Mouse (Mus musculus): ENCODE data around the gene Fbxw11. TPM values are rescaled to one million over a fixed set of nuclear protein-coding genes. Genes with fewer than 3 reads are reported as not detected.
A peak's percentile ranks its signal among the peaks of the same experiment; 100 is the strongest.

The Fbxw11 gene
- polyA plus RNA-seq, 1 experiment from 2014 or later, result 60.8 TPM

DNA sequence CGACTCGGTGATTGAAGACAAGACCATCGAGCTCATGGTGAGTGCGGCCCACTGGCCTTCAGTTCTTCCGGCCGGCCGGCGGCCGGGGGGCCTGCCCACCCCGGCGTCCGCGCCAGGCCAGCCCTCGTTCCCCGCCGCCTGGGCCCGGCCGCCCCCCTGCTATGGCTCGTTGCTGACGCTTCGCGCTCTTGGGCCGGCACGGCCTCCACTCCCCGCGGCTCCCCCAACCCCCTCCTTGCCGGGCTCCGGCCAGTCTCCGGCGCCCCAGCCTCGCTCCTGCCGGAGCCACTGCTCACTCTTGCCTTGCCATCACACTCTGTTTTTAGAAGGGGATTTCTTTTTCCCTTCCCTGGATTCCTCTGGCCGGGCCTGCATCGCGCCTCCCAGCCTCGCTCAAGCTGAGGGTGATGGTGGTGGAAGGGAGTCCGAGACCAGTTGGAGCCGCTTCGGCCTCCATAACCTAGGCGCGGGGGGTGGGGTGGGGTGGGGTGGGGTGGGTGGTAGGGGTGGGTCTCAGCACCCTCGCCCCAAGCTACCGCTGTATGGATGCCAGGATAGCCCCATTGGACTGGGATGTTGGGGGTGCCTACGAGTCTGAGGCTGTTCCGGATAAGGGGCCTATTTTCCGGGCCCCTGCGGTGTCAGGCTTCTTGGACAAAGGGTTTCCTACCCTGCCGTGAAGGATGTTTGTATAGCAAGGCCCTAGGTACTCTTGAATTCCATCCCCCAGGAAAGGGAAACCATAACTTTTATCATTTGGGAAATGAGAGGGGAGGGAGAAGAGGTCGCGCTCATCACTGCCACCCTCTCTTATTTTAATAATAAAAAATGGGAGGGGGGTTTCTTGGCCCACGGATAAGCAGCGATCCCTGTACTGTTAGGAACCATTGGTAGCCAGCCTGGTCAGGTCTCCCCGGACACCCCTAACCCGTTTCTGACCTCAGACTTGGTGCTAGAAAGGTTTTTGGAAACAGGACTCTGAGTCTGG is 669 bp downstream of the Fbxw11 start:
- Histone ChIP-seq H3K4me1 (peaks cover 51% of the 10 kb centered on the region), H3K4me2 (peak overlapping the region; percentile 94), H3K4me3 (peak overlapping the region; percentile 94), H3K9ac (peak overlapping the region; percentile 99), H3K27ac (replicated peaks) (peak overlapping the region; percentile 99), H3K27me3 (replicated peaks) (no peaks in the 10 kb centered on the region), H3K9me3 (no peaks in the 10 kb centered on the region), H3K36me3 (no peaks in the 10 kb centered on the region)
- under 1% methylated on average over 51 of the region's 54 CpGs for WGBS
- peak; percentile 6; the same call in 1 of the 2 replicates for ATAC-seq (ENCODE audit: extremely low read depth, insufficient number of reproducible peaks, low FRiP score, low TSS enrichment)

- peak overlapping the region; percentile 94 for H3K4me3 ChIP-seq
- no peaks in the 10 kb centered on the region for H3K27me3 ChIP-seq (replicated peaks)
- no peaks in the 10 kb centered on the region for H3K9me3 ChIP-seq
- peak overlapping the region; percentile 99 for H3K27ac ChIP-seq (replicated peaks)
- no peaks in the 10 kb centered on the region for H3K36me3 ChIP-seq
- no peak for ATAC-seq (ENCODE audit: extremely low read depth, insufficient number of reproducible peaks, low FRiP score, low TSS enrichment)
- peak overlapping the region; percentile 99 for H3K9ac ChIP-seq
- peak overlapping the region; percentile 94 for H3K4me2 ChIP-seq
- H3K4me1 ChIP-seq, result peaks cover 51% of the 10 kb centered on the region
- WGBS, result 19% methylated on average over 3 of the region's 3 CpGs
Measured at GRCm38 (mm10) chr11:32644010-32644409, 1.5 kb downstream of the Fbxw11 start.

GRCm38 (mm10) chr11:32647265-32647664 is 4.7 kb downstream of the Fbxw11 start:
- H3K27me3 ChIP-seq (replicated peaks), result no peaks in the 10 kb centered on the region
- no peak overlapping the region for H3K4me3 ChIP-seq
- H3K9me3 ChIP-seq, result no peaks in the 10 kb centered on the region
- no peak for ATAC-seq (ENCODE audit: extremely low read depth, insufficient number of reproducible peaks, low FRiP score, low TSS enrichment)
- peaks cover 61% of the 10 kb centered on the region for H3K4me1 ChIP-seq
- peak overlapping the region; percentile 0; the same call in 1 of the 2 replicates for H3K27ac ChIP-seq (replicated peaks)
- 74% methylated on average over 2 of the region's 2 CpGs for WGBS
- peak overlapping the region; percentile 18; the same call in 1 of the 2 replicates for H3K4me2 ChIP-seq
- H3K36me3 ChIP-seq, result no peaks in the 10 kb centered on the region
- 0 out of 2 replicates have a peak overlapping the region, but pooled peaks have one; percentile 3 for H3K9ac ChIP-seq

DNA sequence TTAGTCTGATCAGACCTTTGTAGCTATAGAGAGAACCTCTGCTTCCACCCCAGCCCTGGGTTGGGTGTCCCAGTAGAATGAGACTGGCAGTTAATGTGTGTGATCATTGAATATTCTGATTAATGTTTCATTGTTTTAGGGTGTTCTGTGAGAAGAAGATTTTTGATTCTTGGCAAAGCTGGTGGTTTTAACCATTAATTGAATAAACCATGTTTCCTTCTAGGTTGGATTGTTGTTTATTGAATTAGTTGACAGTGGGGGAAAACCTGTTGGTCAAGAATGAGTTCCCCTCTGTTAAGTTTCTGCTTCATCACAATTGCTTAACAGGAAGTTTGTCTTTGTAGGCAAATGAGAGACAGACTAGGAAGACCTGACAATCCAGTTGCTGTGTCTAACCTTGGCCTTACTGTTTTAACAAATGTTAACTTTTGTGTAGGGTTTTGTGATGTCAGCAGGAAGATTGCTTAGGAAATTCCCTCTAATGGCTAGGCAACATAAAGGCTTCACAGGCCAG is 7.8 kb downstream of the Fbxw11 start:
- Histone ChIP-seq H3K9me3 (no peaks in the 10 kb centered on the region), H3K4me2 (no peak overlapping the region), H3K27me3 (replicated peaks) (no peaks in the 10 kb centered on the region), H3K9ac (no peak overlapping the region), H3K27ac (replicated peaks) (no peak overlapping the region), H3K4me1 (peaks cover 61% of the 10 kb centered on the region), H3K4me3 (no peak overlapping the region), H3K36me3 (peaks cover 13% of the 10 kb centered on the region)
- no peak for ATAC-seq (ENCODE audit: extremely low read depth, insufficient number of reproducible peaks, low FRiP score, low TSS enrichment)

DNA sequence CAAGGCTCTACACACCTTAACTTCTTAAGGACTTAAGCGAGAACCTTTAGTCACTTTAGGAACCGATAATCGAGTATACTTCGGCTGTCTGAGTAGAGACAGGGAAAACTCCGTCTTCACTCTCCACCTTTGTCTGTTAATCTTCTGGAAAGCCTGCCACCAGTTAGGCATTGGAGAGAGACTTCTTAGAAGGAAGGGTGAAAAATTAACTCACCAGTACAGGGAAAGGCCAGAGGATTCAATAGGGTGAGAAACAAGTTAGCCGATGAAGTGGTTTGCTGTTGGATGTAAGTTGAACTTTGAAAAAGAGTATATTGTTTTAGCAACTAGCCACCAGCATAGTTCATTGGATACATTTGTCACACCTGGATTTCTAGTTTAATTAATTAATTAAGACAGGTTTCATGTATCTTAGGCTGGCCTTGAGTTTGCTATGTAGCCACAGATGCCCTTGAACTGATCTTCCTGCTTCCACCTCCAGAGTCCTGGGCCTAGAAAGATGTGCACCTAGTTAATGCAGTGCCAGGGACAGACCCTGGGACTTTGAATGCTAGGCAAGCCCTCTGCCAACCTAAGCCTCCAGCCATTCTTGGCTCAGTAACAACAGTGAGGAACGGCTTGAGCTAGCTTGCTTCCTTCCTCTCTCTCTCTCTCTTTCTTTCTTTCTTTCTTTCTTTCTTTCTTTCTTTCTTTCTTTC is 8.5 kb downstream of the Fbxw11 start:
- Histone ChIP-seq H3K27me3 (replicated peaks) (no peaks in the 10 kb centered on the region), H3K4me3 (no peak overlapping the region), H3K4me1 (peaks cover 63% of the 10 kb centered on the region), H3K27ac (replicated peaks) (peak overlapping the region; percentile 20; the same call in 1 of the 2 replicates), H3K36me3 (peaks cover 13% of the 10 kb centered on the region), H3K9ac (no peak overlapping the region), H3K9me3 (no peaks in the 10 kb centered on the region), H3K4me2 (no peak overlapping the region)
- WGBS, result 82% methylated on average over 7 of the region's 7 CpGs
- ATAC-seq (ENCODE audit: extremely low read depth, insufficient number of reproducible peaks, low FRiP score, low TSS enrichment), result no peak

GRCm38 (mm10) chr11:32651723-32652122 is 9.2 kb downstream of the Fbxw11 start:
- Histone ChIP-seq H3K4me1 (peaks cover 58% of the 10 kb centered on the region), H3K27ac (replicated peaks) (no peak overlapping the region), H3K4me2 (no peak overlapping the region), H3K9me3 (no peaks in the 10 kb centered on the region), H3K27me3 (replicated peaks) (no peaks in the 10 kb centered on the region), H3K4me3 (no peak overlapping the region), H3K36me3 (peaks cover 13% of the 10 kb centered on the region), H3K9ac (no peak overlapping the region)
- no peak for ATAC-seq (ENCODE audit: extremely low read depth, insufficient number of reproducible peaks, low FRiP score, low TSS enrichment)
- 73% methylated on average over 1 of the region's 1 CpGs for WGBS

DNA sequence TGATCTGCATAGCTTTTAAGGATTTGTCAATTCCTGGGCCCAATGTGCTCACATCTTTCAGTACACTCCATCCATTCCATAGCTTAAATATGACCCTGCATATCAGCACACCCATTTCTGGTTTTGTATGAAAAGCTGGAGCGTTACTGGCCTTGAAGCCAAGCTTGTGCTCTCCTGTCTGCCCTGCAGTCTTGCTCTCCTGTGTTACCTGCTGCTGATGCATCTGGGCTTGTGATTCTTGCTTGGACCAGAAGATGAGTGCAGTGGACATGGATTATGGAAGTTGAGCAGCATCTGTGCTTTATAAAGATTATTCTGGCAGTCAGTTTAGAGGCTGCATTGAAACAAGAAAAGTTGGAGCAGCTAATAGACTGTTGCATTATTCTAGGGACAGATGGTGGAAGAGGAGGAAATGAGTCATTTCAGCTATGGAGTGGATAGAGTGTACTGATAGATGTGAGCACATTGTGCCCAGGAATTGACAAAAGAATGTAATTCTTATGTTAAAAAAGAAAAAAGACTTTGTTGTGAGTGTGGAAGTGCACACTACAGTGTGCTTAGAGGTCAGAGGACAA is 19.6 kb downstream of the Fbxw11 start:
- peaks cover 11% of the 10 kb centered on the region; the same call in 1 of the 2 replicates for H3K36me3 ChIP-seq
- H3K4me2 ChIP-seq, result no peak overlapping the region
- ATAC-seq (ENCODE audit: extremely low read depth, insufficient number of reproducible peaks, low FRiP score, low TSS enrichment), result no peak
- H3K27ac ChIP-seq (replicated peaks), result no peak overlapping the region
- no peak overlapping the region for H3K4me3 ChIP-seq
- H3K27me3 ChIP-seq (replicated peaks), result no peaks in the 10 kb centered on the region
- no peak overlapping the region for H3K9ac ChIP-seq
- H3K4me1 ChIP-seq, result peaks cover 34% of the 10 kb centered on the region
- H3K9me3 ChIP-seq, result no peaks in the 10 kb centered on the region
- 72% methylated on average over 1 of the region's 1 CpGs for WGBS

DNA sequence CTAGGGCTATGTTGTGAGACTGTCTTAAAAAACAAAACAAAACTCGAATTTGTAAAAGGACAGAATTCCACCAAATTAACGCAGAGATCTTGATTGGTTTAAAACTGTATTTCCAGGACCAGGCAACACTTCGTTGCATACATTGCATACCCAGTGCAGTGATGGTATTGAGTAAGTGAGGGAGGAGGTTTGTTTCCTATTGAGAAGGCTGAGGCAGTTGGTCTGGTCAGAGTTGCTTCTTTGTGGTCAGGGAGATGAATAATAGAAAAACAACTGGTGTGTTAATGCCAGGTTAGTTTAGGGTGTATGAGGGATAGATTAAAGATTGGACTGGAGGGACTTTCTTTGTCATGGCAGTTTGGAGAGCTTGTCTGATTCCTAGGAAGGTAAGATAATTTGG is 23.1 kb downstream of the Fbxw11 start:
- no peak overlapping the region for H3K4me2 ChIP-seq
- peaks cover 39% of the 10 kb centered on the region for H3K4me1 ChIP-seq
- no peak overlapping the region for H3K9ac ChIP-seq
- H3K27ac ChIP-seq (replicated peaks), result no peak overlapping the region
- H3K36me3 ChIP-seq, result 0 out of 2 replicates have a peak, but pooled peaks cover 6% of the 10 kb centered on the region
- 86% methylated on average over 3 of the region's 3 CpGs for WGBS
- H3K27me3 ChIP-seq (replicated peaks), result no peaks in the 10 kb centered on the region
- ATAC-seq (ENCODE audit: extremely low read depth, insufficient number of reproducible peaks, low FRiP score, low TSS enrichment), result no peak
- H3K4me3 ChIP-seq, result no peak overlapping the region
- no peaks in the 10 kb centered on the region for H3K9me3 ChIP-seq

DNA sequence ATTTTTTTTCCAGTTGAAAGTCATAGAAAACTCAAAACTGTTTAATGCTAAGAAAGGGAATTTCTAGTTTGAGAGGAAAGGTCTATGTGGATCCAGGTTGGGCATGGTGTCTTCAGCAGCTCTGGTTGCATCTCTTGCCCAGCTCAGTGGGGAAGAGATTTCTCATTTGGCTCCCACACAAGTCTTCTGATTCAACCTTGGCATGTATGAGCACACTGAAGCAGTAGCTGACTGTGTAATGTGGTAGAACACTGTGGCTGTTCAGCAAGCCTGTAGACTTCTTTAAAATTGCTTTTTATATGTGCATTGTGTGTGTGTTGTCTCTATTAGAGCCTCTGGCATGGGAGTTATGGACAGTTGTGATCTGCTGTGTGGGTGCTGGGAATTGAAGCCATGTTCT is 24.5 kb downstream of the Fbxw11 start:
- ATAC-seq (ENCODE audit: extremely low read depth, insufficient number of reproducible peaks, low FRiP score, low TSS enrichment), result no peak
- Histone ChIP-seq H3K4me1 (peaks cover 41% of the 10 kb centered on the region), H3K9me3 (no peaks in the 10 kb centered on the region), H3K27ac (replicated peaks) (no peak overlapping the region), H3K4me2 (no peak overlapping the region), H3K4me3 (no peak overlapping the region), H3K27me3 (replicated peaks) (no peaks in the 10 kb centered on the region), H3K36me3 (0 out of 2 replicates have a peak, but pooled peaks cover 3% of the 10 kb centered on the region), H3K9ac (no peak overlapping the region)

- peaks cover 39% of the 10 kb centered on the region for H3K4me1 ChIP-seq
- no peak for ATAC-seq (ENCODE audit: extremely low read depth, insufficient number of reproducible peaks, low FRiP score, low TSS enrichment)
- WGBS, result 80% methylated on average over 4 of the region's 4 CpGs
- H3K9ac ChIP-seq, result no peak overlapping the region
- no peak overlapping the region for H3K4me2 ChIP-seq
- no peaks in the 10 kb centered on the region for H3K36me3 ChIP-seq
- H3K4me3 ChIP-seq, result no peak overlapping the region
- no peaks in the 10 kb centered on the region for H3K27me3 ChIP-seq (replicated peaks)
- H3K9me3 ChIP-seq, result no peaks in the 10 kb centered on the region
- H3K27ac ChIP-seq (replicated peaks), result no peak overlapping the region
Measured at GRCm38 (mm10) chr11:32671480-32671879, 29.0 kb downstream of the Fbxw11 start.

DNA sequence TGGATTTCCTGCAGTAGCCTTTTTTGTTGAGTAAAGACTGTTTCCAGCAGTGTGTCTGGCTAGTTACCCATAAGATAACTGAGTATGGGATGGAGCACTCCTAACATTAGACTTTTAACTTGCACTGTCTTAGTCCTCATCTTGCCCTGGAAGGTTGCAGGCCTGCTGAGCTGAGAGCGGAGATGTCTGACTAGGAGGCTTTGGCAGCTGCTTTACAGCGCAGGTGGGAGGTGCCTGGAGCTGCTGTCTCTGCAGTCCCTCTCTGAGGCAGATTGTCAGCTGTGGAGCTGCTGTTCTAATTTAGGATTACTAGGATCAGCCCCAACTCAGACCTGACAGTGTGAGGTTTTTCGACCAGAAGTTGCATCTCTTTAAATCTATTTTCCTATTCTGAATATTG is 34.3 kb downstream of the Fbxw11 start:
- Histone ChIP-seq H3K27me3 (replicated peaks) (no peaks in the 10 kb centered on the region), H3K36me3 (no peaks in the 10 kb centered on the region), H3K27ac (replicated peaks) (peak overlapping the region; percentile 60), H3K4me1 (peaks cover 64% of the 10 kb centered on the region), H3K4me2 (peak overlapping the region; percentile 42), H3K4me3 (no peak overlapping the region), H3K9me3 (no peaks in the 10 kb centered on the region), H3K9ac (0 out of 2 replicates have a peak overlapping the region, but pooled peaks have one; percentile 7)
- no peak for ATAC-seq (ENCODE audit: extremely low read depth, insufficient number of reproducible peaks, low FRiP score, low TSS enrichment)
- WGBS, result 24% methylated on average over 3 of the region's 3 CpGs
